Mouse (Mus musculus) heart, postnatal 14 days (tissue): Measurements from ENCODE around the gene Plcg1. TPM values are rescaled to one million over a fixed set of nuclear protein-coding genes. Genes with fewer than 3 reads are reported as not detected.
A peak's percentile ranks its signal among the peaks of the same experiment; 100 is the strongest.

Experiments
- DNase-seq, 2 experiments: peaks; one replicate each; pipeline ENCODE4 v3.0.0; 2021 to 2022
- intact Hi-C: fragments of 180-260 bp; cut with DNase I; formaldehyde crosslinking; loops from one replicate; pipeline ENCODE4 v1.15.1; 2025
- total RNA-seq, 2 experiments: library from RNA; stranded (reverse); gene quantifications; 2 replicates each; pipeline ENCODE4 v1.2.3; 2021

Gene Plcg1
- total RNA-seq, 2 experiments from 2014 or later = 85.7 to 94.4 TPM

GRCm38 (mm10) chr2:160767201-160767600 is 36.1 kb downstream of the Plcg1 start:
- no peak for DNase-seq
- intact Hi-C loops = loop anchor here (2.0 kb wide), 1 partner anchor 26 kb away; no protein-coding TSS in a partner anchor

- intact Hi-C loops = no loop called here
- DNase-seq = no peak
These were observed 37.1 kb downstream of the Plcg1 start for GRCm38 (mm10) chr2:160768097-160768695.

- no peak for DNase-seq
- intact Hi-C loops = no loop called here
These were observed 37.9 kb downstream of the Plcg1 start for GRCm38 (mm10) chr2:160768997-160769396.

GRCm38 (mm10) chr2:160770409-160770808 is 39.3 kb downstream of the Plcg1 start:
- intact Hi-C loops = no loop called here
- DNase-seq = no peak

GRCm38 (mm10) chr2:160770871-160771270 is 39.8 kb downstream of the Plcg1 start:
- no peak for DNase-seq
- intact Hi-C loops = no loop called here

GRCm38 (mm10) chr2:160771325-160772276 is 40.5 kb downstream of the Plcg1 start:
- intact Hi-C loops = no loop called here
- DNase-seq = no peak

GRCm38 (mm10) chr2:160778034-160778433 is 46.9 kb downstream of the Plcg1 start:
- no peak for DNase-seq
- intact Hi-C loops = no loop called here

- intact Hi-C loops = no loop called here
- DNase-seq = no peak
These were observed 49.2 kb downstream of the Plcg1 start for GRCm38 (mm10) chr2:160780154-160780833.

GRCm38 (mm10) chr2:160780834-160781219 is 49.7 kb downstream of the Plcg1 start:
- intact Hi-C loops = no loop called here
- no peak for DNase-seq

- DNase-seq = no peak
- intact Hi-C loops = no loop called here
These were observed 55.2 kb downstream of the Plcg1 start for GRCm38 (mm10) chr2:160786333-160786732.

- intact Hi-C loops = no loop called here
These were observed 57.9 kb downstream of the Plcg1 start for GRCm38 (mm10) chr2:160789046-160789445.

GRCm38 (mm10) chr2:160789741-160790140 is 58.6 kb downstream of the Plcg1 start:
- no peak for DNase-seq
- intact Hi-C loops = loop anchor here (5.0 kb wide), 1 partner anchor 187 kb away; no protein-coding TSS in a partner anchor

More at GRCm38 (mm10) chr2:160789046-160789445, 57.9 kb downstream of the Plcg1 start:
- DNase-seq = no peak

- no peak for DNase-seq
- intact Hi-C loops = loop anchor here (2.0 to 5.0 kb wide), 3 partner anchors 26 to 191 kb away; no protein-coding TSS in a partner anchor
These were observed 62.0 kb downstream of the Plcg1 start for GRCm38 (mm10) chr2:160793117-160793516.

- intact Hi-C loops = no loop called here
- peak; percentile 73 to 74 for DNase-seq
These were observed 65.9 kb downstream of the Plcg1 start for GRCm38 (mm10) chr2:160796973-160797372.

- intact Hi-C loops = no loop called here
- DNase-seq = no peak
These were observed 67.1 kb downstream of the Plcg1 start for GRCm38 (mm10) chr2:160798206-160798605.

- intact Hi-C loops = no loop called here
- DNase-seq = no peak
These were observed 69.9 kb downstream of the Plcg1 start for GRCm38 (mm10) chr2:160800967-160801366.

GRCm38 (mm10) chr2:160802326-160802725 is 71.2 kb downstream of the Plcg1 start:
- intact Hi-C loops = no loop called here

GRCm38 (mm10) chr2:160804794-160805527 is 73.9 kb downstream of the Plcg1 start:
- peak; percentile 23 to 45 for DNase-seq
- intact Hi-C loops = no loop called here

More at GRCm38 (mm10) chr2:160802326-160802725, 71.2 kb downstream of the Plcg1 start:
- no peak for DNase-seq

GRCm38 (mm10) chr2:160806091-160806521 is 75.0 kb downstream of the Plcg1 start:
- DNase-seq = peak; percentile 71 to 74
- intact Hi-C loops = loop anchor here (2.0 kb wide), 1 partner anchor 67 kb away; the partner anchor contains the start of gene Zhx3

GRCm38 (mm10) chr2:160810376-160810775 is 79.3 kb downstream of the Plcg1 start:
- no peak for DNase-seq
- intact Hi-C loops = loop anchor here (2.0 kb wide), 1 partner anchor 16 kb away; no protein-coding TSS in a partner anchor
